Mouse (Mus musculus): Measurements from ENCODE around the gene Pramel5.
"Not testable (repeated sequence)": the region's sequence is repeated elsewhere in the genome, so short reads cannot be mapped to it uniquely, and the experiment has no call there.

The Pramel5 gene

DNA sequence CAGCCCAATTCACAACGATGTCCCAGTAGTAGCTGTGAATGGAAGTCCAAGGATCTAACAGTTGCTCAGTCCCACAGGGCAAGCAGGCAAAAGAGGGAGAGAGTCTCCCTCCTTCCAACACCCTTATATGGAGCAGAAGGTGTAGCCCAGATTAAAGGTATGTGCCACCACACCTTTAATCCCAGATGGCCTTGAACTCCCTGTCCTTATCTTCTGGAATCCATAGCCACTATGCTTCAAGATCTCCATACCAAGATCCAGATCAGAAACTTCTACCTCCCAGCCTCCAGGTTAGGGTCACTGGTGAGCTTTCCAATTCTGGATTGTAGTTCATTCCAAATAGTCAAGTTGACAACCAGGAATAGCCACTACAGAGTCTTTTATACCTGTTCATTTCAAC lies at the start of gene Pramel5:
Gene Pramel5, minus strand, starts transcription at position 101 of the 400 bp plus-strand sequence.
- DNase-seq (ENCODE audit: low spot score in 2 of 2): not testable (repeated sequence)

DNA sequence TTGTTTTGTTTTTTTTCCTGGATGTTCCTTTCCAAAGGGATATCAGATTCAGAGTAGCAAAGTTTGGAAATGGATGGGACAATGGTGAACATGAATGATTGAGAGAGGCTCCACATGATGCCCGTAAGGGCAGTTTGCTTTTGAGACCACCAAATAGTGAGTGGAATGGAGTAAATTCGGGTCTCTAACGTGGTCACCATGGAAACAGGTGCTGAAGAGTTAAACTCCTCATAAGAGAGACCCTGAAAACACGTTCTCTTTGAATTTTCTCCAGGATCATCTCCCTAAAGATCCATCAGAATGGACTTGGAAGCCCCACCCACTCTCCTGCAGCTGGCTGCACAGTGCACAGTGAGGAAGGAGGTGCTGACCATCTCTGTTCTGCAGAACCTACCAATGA lies 49.7 kb upstream of the Pramel5 start, which contains the start of gene Gm13128:
Gene Gm13128, plus strand, starts transcription at position 301 of the 400 bp plus-strand sequence.
- DNase-seq (ENCODE audit: low spot score in 2 of 2): not testable (repeated sequence)

DNA sequence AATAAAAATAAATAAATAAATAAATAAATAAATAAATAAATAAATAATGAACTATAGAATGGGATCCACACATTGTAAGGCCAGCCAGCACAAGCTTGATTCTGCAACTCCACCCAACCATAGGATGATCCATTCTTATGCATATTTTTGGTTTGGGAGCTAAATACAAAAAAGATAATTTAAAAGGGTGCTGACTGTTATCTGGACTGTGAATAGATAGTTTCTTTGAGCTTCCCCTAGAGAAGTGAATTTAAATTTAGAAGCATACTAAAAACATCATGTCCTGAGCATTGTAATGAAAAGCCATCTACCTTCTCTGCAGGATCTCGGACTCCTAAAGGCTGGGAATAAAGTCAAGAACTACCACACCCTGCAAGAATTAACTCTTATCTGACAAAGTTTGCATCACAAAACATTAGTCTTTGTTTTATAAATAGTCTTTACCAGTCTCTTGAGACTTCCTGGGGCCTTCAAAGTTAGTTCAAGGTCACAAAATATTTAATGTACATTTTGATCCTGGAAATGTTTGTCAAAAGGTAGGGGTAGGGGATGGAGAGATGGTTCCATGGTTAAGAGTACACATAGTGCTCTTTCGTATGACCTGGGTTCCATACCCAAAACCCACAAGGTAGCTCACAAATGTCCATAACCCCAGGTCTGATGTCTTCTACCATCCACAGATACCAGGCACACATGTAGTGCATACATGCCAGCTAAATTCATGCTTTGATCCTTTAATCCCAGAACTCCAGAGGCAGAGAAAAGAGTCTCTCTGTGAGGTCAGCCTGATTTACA lies 32.6 kb upstream of the Pramel5 start:
- not testable (repeated sequence) for DNase-seq (ENCODE audit: low spot score in 2 of 2)

DNA sequence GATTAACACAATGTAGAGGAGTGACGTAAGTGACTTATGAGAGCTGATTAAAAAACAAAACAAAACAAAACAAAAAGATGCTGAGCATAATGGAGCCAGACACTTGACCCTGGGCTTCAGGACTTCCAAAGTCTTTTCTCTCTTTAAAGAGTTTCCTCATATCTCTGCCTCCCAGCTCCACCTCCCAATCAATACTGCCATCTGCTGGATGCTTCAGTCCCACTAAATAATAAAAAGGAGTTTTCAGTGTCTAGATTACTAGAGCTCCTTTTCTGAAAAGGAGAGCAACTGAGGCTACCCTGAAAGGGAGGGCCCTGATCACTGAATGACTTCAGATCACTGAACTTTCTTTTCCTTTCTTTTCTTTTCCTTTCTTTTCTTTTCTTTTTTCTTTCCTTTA lies 19.1 kb upstream of the Pramel5 start:
- not testable (repeated sequence) for DNase-seq (ENCODE audit: low spot score in 2 of 2)

DNA sequence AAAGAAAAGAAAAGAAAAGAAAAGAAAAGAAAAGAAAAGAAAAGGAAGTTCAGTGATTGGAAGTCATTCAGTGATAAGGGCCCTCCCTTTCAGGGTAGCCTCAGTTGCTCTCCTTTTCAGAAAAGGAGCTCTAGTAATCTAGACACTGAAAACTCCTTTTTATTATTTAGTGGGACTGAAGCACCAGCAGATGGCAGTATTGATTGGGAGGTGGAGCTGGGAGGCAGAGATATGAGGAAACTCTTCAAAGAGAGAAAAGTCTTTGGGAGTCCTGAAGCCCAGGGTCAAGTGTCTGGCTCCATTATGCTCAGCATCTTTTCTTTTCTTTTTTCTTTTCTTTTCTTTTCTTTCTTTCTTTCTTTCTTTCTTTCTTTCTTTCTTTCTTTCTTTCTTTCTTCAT lies 25.5 kb downstream of the Pramel5 start:
- not testable (repeated sequence) for DNase-seq (ENCODE audit: low spot score in 2 of 2)

Data from frontal cortex, postnatal 10 days (tissue).